Mouse (Mus musculus) kidney, postnatal 4 days (tissue): Measurements from ENCODE around the gene Map4k1.
"Not testable (repeated sequence)": the region's sequence is repeated elsewhere in the genome, so short reads cannot be mapped to it uniquely, and the experiment has no call there.

Experiments used
- DNase-seq, 2 experiments: peaks; one replicate each; pipeline ENCODE4 v3.0.0; 2021; ENCODE audit warnings: mixed read lengths in 2 of 2

The Map4k1 gene

DNA sequence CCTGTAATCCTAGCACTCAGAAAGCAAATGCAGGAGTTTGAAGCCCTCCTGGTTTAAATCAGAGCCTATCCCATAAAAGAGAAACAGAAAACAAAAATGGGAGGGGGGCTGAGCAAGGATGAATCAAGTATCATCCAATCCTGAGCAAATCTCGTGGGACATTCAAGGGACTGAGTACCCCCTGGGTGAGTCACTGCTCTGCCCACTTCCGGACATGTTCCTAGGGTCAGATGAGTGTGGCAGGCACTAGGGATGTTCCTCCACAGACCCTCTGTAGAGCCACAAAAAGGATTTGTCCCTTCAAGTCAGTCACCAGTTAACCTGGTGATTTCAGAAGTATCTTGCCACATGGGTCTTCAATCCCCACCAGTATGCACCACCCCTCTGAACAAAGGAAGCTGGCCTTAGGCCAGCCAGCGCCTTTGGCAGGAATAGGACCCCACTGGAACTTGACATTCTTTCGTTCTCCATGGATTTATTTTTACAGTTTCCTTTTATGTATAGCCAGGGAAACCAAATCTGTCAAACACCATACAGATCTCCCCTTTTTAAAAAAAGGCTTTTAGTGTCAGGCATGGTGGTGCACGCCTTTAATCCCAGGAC is 26.5 kb upstream of the Map4k1 start:
- DNase-seq, result no peak

GRCm38 (mm10) chr7:28956270-28956669 is 25.6 kb upstream of the Map4k1 start:
- DNase-seq, result no peak

- DNase-seq, result no peak
These were observed 24.6 kb upstream of the Map4k1 start for GRCm38 (mm10) chr7:28957286-28957685.

GRCm38 (mm10) chr7:28957997-28958725 is 23.7 kb upstream of the Map4k1 start:
- DNase-seq, result no peak

GRCm38 (mm10) chr7:28958770-28959169 is 23.1 kb upstream of the Map4k1 start:
- DNase-seq, result no peak

- DNase-seq, result no peak
These were observed 22.3 kb upstream of the Map4k1 start for GRCm38 (mm10) chr7:28959505-28960045.

DNA sequence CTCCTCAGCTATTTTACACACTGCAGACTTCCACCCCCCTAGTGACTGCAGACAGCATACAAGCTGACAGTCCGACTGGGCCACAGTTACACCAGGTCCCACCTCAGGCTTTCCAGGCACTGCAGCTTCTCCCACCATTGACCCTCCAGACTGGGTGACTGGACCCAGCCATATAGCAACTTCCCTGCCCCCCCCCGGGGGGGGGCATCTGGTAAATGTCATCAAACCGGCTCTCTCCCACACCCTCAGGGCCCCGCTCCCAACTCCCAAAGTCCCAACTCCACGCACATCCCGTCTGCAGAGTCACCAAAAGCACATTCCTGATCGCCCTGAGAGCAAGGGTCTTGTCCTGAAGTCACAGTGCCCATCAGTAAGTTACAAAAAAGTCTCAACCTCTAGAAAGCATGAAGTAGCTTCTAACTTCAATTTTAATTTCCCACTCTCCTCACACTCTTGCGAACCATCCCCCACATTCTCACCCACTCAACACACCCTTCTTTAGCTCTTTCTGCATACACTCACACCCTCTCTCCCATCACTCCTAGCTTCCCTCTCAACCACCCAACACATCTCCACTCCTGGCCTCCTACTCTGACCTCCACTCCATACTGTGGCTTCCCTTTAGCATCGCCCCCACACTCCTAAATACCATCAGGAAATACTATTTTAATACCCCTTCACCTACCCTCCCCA is 21.4 kb upstream of the Map4k1 start:
- DNase-seq, result peak in 1 of 2 experiments; percentile 41

DNA sequence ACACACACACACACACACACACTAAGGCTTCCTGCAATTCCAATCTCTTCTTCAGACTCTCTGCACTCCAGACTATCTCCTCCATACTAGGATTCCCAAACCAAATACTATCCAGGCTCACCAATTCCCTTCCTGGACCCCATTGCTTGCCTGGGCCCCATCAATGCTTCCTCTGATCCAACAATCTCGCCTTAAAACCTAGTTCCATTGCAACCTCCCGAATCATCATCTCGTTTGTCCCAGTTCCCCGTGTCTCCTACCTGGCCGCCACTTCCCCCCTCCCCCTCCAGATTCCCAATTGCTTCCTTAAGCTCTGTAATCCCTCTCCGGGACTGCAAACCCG is 20.3 kb upstream of the Map4k1 start:
- no peak for DNase-seq

DNA sequence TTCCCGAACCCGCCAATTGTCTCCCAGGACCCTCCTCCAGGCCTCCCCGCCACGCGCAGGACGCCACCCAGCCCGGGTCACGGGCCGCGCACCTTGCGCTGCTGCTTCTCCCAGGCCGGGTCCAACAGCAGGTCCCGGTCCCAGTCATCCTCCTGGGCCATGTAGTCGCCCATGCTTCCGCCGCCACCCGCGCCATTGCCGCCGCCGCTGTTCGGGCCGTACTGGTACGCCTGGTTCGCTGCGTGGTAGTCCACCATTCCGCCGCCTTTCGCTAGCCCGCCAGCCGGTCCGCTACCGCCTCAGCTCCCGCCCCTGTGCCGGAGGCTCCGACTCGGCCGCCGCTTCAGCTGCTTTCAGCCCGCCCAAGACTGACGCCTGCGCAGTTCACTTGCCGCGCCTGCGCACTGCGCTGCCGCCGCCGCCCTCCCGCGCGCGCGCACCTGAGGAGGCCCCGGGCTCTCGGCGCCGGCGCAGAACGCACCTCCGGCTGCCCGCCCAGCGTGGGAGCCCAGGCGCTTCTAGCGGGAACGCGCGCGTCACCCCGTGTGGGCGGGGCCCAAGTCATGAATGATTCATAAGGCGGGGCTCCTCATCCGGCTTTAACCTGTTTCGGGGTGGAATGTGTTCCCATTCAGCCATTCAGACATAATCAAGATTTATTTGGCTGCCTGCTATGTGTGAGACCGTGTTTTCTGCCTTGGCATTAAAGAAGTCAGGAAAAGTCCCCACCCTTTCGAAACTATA is 19.8 kb upstream of the Map4k1 start, which contains the start of gene Actn4:
Gene Actn4 (minus strand): TSS at position 414 of the 744 bp plus-strand sequence.
- DNase-seq, result peak; percentile 99 to 100

DNA sequence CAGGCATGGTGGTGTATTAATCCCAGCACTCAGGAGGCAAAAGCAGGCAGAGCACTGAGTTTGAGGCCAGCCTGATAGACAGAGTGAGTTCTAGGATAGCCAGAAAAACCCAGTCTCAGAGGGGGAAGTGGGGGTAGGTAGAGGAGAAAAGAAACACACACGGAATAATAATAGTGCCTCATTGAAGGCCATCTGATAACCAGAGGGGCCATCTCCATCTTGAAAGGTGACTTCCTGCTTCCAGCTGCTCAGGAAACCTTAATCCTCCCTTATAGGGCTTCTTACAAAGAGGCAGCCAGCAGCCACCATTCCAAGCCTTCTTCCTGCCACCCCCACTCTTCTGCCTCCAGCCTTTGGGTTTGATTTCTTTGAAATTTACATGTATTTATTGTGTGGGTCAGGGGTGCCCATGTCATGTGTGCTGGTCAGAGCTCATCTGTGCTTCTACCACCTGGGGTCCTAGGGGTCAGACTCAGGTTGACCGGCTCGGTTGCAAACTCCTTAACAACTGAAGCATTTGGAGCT is 18.4 kb upstream of the Map4k1 start:
- no peak for DNase-seq

GRCm38 (mm10) chr7:28965346-28965840 is 16.5 kb upstream of the Map4k1 start:
- DNase-seq, result no peak

- DNase-seq, result peak in 1 of 2 experiments; percentile 20
These were observed 15.7 kb upstream of the Map4k1 start for GRCm38 (mm10) chr7:28966181-28966580.

DNA sequence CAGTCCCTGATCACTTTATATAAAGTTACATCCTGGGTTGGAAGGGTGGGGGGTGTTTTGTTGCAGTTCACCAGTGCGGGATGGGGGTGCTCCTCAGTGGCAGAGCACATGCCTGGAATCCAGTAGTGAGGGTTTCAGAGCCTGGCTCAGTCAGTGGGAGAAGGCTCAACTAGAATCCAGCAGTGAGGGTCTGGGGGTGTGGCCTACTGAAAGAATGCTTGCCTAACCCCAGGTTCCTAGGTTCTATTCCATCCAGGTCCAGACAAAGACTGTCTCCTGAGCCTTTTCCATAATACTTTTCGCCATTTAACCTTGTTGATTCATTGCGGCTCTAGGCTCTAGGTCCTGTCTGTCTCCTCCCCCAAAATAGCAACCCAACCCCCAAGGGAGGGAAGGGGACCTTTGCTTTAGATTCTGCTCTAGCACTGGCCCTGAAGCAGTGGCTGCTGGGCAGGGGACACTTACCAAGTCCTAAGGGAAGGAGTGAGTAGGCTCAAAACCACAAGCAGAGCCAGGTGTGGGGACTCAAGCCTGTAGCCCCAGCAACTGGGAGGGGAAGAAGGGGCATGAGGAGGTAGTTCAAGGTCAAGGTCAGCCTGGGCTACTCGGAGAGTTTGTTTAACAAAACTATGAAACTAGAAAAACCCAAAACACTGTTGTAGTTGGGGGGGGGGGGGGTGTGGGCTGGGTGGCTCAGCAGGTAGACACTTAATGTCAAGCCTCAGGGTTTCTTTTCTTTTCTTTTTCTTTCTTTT is 14.9 kb upstream of the Map4k1 start:
- DNase-seq, result no peak

DNA sequence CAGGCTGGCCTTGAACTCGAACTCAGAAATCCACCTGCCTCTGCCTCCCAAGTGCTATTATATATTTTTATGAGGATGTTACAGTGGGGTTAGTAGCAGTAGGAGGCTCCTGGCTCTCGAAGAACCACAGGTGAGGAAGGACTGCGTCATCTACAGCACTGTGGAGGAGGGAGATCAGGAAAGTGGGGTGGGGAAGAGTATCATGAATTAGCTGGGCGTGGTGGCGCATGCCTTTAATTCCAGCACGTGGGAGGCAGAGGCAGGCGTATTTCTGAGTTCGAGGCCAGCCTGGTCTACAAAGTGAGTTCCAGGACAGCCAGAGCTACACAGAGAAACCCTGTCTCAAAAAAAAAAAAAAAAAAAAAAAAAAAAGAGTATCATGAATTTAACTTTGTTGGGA is 13.7 kb upstream of the Map4k1 start:
- not testable (repeated sequence) for DNase-seq

DNA sequence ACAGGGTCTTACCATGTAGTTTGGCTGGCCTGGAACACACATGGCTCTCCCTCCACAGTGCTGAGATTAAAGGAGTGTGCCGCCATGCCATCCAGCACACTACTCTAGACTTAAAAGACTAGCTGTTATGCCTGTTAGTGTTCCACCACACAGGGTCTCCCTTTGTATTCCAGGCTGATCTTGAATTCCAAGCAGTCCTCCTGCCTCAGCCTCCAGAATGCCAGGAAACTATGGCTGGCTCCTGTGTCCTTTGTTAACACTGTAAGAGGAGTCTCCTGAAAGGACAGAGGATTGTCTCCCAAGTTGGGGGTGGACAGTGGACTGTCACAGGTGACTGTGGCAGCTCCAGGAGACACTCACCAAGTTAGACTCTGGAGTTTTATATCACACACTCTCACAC is 12.6 kb upstream of the Map4k1 start:
- no peak for DNase-seq

GRCm38 (mm10) chr7:28969672-28970394 is 12.0 kb upstream of the Map4k1 start:
- peak; percentile 73 to 81 for DNase-seq

DNA sequence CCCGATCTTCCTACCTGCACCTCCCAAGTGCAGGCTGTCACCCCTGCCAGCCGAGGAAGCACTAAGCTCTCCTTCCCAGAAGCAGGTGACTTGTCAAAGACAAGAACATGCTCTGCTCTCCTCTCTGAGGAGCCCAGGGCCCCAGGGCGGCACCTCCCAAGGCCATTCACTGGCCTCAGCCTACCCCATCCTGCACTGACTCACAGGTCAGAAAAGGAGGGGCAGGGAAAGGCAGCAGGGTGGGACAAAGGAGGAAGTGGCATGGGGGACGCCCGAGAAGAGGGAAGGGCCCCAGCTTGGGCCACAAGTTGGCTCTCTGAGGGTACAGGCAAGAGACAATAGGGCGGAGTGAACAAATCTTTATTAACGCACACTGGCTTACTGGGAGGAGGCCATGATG is 10.8 kb upstream of the Map4k1 start:
- no peak for DNase-seq

- no peak for DNase-seq
These were observed 10.0 kb upstream of the Map4k1 start for GRCm38 (mm10) chr7:28971770-28972269.

- DNase-seq, result peak; percentile 93 to 94
These were observed 9.3 kb upstream of the Map4k1 start for GRCm38 (mm10) chr7:28972542-28972985.

DNA sequence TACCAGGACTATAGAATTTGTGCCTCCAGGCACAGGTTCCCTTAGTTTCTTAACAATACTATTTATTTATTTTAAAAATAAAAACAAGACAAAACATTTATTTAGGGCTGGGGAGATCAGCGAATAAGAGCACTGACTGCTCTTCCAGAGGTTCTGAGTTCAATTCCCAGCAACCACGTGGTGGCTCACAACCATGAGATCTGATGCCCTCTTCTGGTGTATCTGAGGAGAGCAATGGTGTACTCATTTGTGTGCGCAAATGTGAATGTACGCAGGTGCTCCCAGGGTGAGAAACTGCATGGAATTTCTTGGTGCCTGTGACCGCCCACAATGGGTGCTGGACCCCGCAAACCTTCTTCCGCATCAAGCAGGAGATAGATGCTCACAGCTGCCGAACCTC is 8.8 kb upstream of the Map4k1 start:
- peak in 1 of 2 experiments; percentile 28 for DNase-seq

GRCm38 (mm10) chr7:28977556-28977955 is 4.3 kb upstream of the Map4k1 start:
- DNase-seq, result peak in 1 of 2 experiments; percentile 46
